28 mouse cellular contexts compared by ENCODE assay signal in the genomic region with DNA sequence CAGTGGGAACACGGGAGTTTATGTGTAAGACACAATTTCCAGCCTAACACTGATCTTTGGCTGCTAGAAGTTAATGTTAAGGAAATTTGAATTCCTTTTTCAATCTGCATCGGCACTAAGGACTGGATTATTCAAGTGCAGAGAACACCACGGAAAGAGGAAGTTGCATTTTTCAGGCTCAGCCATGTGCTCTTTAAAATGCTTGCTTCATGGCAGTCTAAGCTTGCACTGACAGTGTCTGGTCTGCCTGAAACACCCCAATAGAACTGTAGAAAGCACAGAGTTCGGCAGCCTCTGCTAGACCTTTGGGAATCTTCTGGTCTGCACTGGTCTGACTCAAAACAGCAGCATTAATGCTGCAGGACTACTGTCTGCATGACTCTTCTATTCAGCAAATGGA.
DNase-seq lines count a peak whose midpoint lies in the region; ATAC-seq and TF ChIP-seq lines count a peak whose summit lies in the region.
"Had no signal": no experiment of that assay in that cellular context is flagged by ENCODE, and none has a peak within 500 bp of the region (broad histone marks: within the 10 kb centered on the region; RNA-seq: fewer than 3 reads in every experiment).

No protein-coding gene starts in this region.

- H3K27ac ChIP-seq in hindbrain, embryonic 11.5 days (ENCODE audit: low read depth, low read length), result no peak overlapping the region
- H3K27ac ChIP-seq in hindbrain, embryonic 13.5 days, result no peak overlapping the region
- H3K27ac ChIP-seq in forebrain, postnatal 0 days (ENCODE audit: low read depth, low read length), result peak overlapping the region; percentile 69; the same call in 1 of the 2 replicates
- H3K27ac ChIP-seq: embryonic facial prominence, embryonic 12.5 days; heart, embryonic 10.5 days; heart, embryonic 15.5 days; kidney, postnatal 0 days; liver, embryonic 12.5 days had no signal

- no peak for TF ChIP-seq POLR2A in brain, embryonic 14.5 days (IDR thresholded peaks at IDR 0.05; ENCODE audit: borderline replicate concordance, extremely low read depth, insufficient read depth, insufficient read length, poor library complexity, severe bottlenecking)

- no peak for TF ChIP-seq CTCF in brain, embryonic 14.5 days (IDR thresholded peaks at IDR 0.05; ENCODE audit: borderline replicate concordance, extremely low read depth, insufficient read depth, insufficient read length)
- TF ChIP-seq CTCF in forebrain, postnatal 0 days (IDR thresholded peaks at IDR 0.05; ENCODE audit: low read depth), result no peak

- no peak overlapping the region for H3K9ac ChIP-seq in hindbrain, embryonic 11.5 days (ENCODE audit: low read depth, low read length)
- H3K9ac ChIP-seq in hindbrain, embryonic 13.5 days, result no peak overlapping the region
- no peak overlapping the region for H3K9ac ChIP-seq in forebrain, postnatal 0 days
- H3K9ac ChIP-seq: embryonic facial prominence, embryonic 12.5 days; heart, embryonic 15.5 days; liver, embryonic 12.5 days; liver, postnatal 0 days had no signal

- H3K36me3 ChIP-seq in hindbrain, embryonic 11.5 days (ENCODE audit: control insufficient read depth, insufficient read depth, low read length), result no peaks in the 10 kb centered on the region
- no peaks in the 10 kb centered on the region for H3K36me3 ChIP-seq in hindbrain, embryonic 13.5 days
- H3K36me3 ChIP-seq in forebrain, postnatal 0 days (ENCODE audit: insufficient read depth), result no peaks in the 10 kb centered on the region
- H3K36me3 ChIP-seq: embryonic facial prominence, embryonic 12.5 days; heart, embryonic 10.5 days; heart, embryonic 15.5 days; liver, embryonic 12.5 days had no signal

- WGBS in hindbrain, embryonic 11.5 days, result 59% methylated on average over 4 of the region's 4 CpGs
- 53% methylated on average over 4 of the region's 4 CpGs for WGBS in hindbrain, embryonic 13.5 days
- WGBS in forebrain, postnatal 0 days, result 29% methylated on average over 4 of the region's 4 CpGs

- DNase-seq in hindbrain, embryonic 11.5 days (ENCODE audit: low spot score), result peak; percentile 9
- peak; percentile 1 for DNase-seq in 416B (ENCODE audit: low read depth)
- peak; percentile 56 for DNase-seq in brain, embryonic 14.5 days (ENCODE audit: low read depth)
- DNase-seq in forebrain, postnatal 0 days, result peak; percentile 56
- DNase-seq in natural killer cell, adult 2 months (ENCODE audit: low spot score in 2 of 2), result no peak
- no peak for DNase-seq in gastrocnemius, postnatal 14 days
- DNase-seq: adrenal gland, adult 8-10 months; B cell, adult 2 months; cerebellum, adult 11 months; cerebellum, adult 9-11 months; embryo, embryonic 11 days; gastrocnemius, postnatal 10 days; heart, postnatal 36 days; kidney, adult 8-10 months; kidney, postnatal 4 days; layer of hippocampus, postnatal 36 days; left cerebral cortex, postnatal 4 days; liver, postnatal 0 days; lung, postnatal 36 days; thymus, adult 2 months; thymus, postnatal 36 days had no signal

- intact Hi-C loops in gastrocnemius, postnatal 14 days (cut with DNase I; ENCODE audit: low total_unique reads), result no loop called here

- peaks cover 5% of the 10 kb centered on the region; the same call in 1 of the 2 replicates for H3K4me1 ChIP-seq in hindbrain, embryonic 11.5 days (replicated peaks; ENCODE audit: control insufficient read depth, insufficient read depth, low read length)
- H3K4me1 ChIP-seq in hindbrain, embryonic 13.5 days (replicated peaks), result peaks cover 42% of the 10 kb centered on the region
- peaks cover 13% of the 10 kb centered on the region for H3K4me1 ChIP-seq in forebrain, postnatal 0 days (ENCODE audit: insufficient read depth)
- H3K4me1 ChIP-seq: embryonic facial prominence, embryonic 12.5 days; heart, embryonic 10.5 days; heart, embryonic 15.5 days; liver, embryonic 12.5 days had no signal

- no peaks in the 10 kb centered on the region for H3K27me3 ChIP-seq in hindbrain, embryonic 11.5 days (ENCODE audit: control insufficient read depth, insufficient read depth, low read length)
- no peaks in the 10 kb centered on the region; the same call in 1 of the 2 replicates for H3K27me3 ChIP-seq in hindbrain, embryonic 13.5 days
- no peaks in the 10 kb centered on the region for H3K27me3 ChIP-seq in forebrain, postnatal 0 days (ENCODE audit: insufficient read depth, low read length)
- H3K27me3 ChIP-seq: embryonic facial prominence, embryonic 12.5 days; heart, embryonic 15.5 days; liver, embryonic 12.5 days had no signal

- H3K4me3 ChIP-seq in hindbrain, embryonic 11.5 days (ENCODE audit: low read depth, low read length), result no peak overlapping the region
- H3K4me3 ChIP-seq in hindbrain, embryonic 13.5 days, result no peak overlapping the region
- no peak overlapping the region for H3K4me3 ChIP-seq in forebrain, postnatal 0 days (ENCODE audit: low read depth, low read length)
- H3K4me3 ChIP-seq: embryonic facial prominence, embryonic 12.5 days; heart, embryonic 10.5 days; heart, embryonic 15.5 days; liver, embryonic 12.5 days had no signal

- H3K4me2 ChIP-seq in hindbrain, embryonic 11.5 days (replicated peaks; ENCODE audit: low read depth, low read length), result no peak overlapping the region
- no peak overlapping the region for H3K4me2 ChIP-seq in hindbrain, embryonic 13.5 days
- no peak overlapping the region for H3K4me2 ChIP-seq in forebrain, postnatal 0 days (ENCODE audit: low read depth)
- H3K4me2 ChIP-seq: embryonic facial prominence, embryonic 12.5 days; heart, embryonic 15.5 days; liver, embryonic 12.5 days had no signal

- H3K9me3 ChIP-seq in hindbrain, embryonic 11.5 days (ENCODE audit: control insufficient read depth, low read length), result no peaks in the 10 kb centered on the region
- H3K9me3 ChIP-seq in hindbrain, embryonic 13.5 days, result no peaks in the 10 kb centered on the region
- no peaks in the 10 kb centered on the region for H3K9me3 ChIP-seq in forebrain, postnatal 0 days (ENCODE audit: low read length)
- H3K9me3 ChIP-seq: embryonic facial prominence, embryonic 12.5 days; heart, embryonic 10.5 days; heart, embryonic 15.5 days; liver, embryonic 12.5 days had no signal

- ATAC-seq in hindbrain, embryonic 11.5 days (ENCODE audit: low FRiP score), result no peak
- ATAC-seq in hindbrain, embryonic 13.5 days (ENCODE audit: low FRiP score), result no peak
- ATAC-seq in forebrain, postnatal 0 days, result no peak
- ATAC-seq: intestine, embryonic 16.5 days; liver, embryonic 12.5 days; liver, postnatal 0 days had no signal

Comparison
In these comparisons a context has a peak if more than half of its experiments do, and no peak if none do; other contexts are left out.
1. DNase-seq: peak in hindbrain, embryonic 11.5 days (single experiment), 416B (single experiment), brain, embryonic 14.5 days (single experiment) and forebrain, postnatal 0 days (single experiment); none in natural killer cell, adult 2 months (0 of 2) and gastrocnemius, postnatal 14 days (single experiment).